Mouse (Mus musculus) erythroblast, embryonic 14.5 days (primary cell): ENCODE measurements around the gene Capn11. TPM values are rescaled to one million over a fixed set of nuclear protein-coding genes. Genes with fewer than 3 reads are reported as not detected.

Experiments used
- H3K27me3 ChIP-seq: 2 replicates; pipeline ENCODE4 v1.6.1; 2012; ENCODE audit warnings: inconsistent platforms; ENCODE audit not compliant: control insufficient read depth
- H3K36me3 ChIP-seq: 2 replicates; pipeline ENCODE4 v1.6.1; 2012; ENCODE audit warnings: mild to moderate bottlenecking, inconsistent platforms; ENCODE audit not compliant: control insufficient read depth
- H3K4me1 ChIP-seq: 2 replicates; pipeline ENCODE4 v1.6.1; 2012; ENCODE audit warnings: inconsistent platforms; ENCODE audit not compliant: control insufficient read depth
- H3K4me3 ChIP-seq: replicated peaks from 2 replicates; pipeline ENCODE3; 2012; ENCODE audit warnings: moderate library complexity, mild to moderate bottlenecking, inconsistent platforms
- H3K9me3 ChIP-seq: 2 replicates; pipeline ENCODE4 v1.6.1; 2012; ENCODE audit warnings: low read length, inconsistent platforms, mixed read lengths; ENCODE audit not compliant: control insufficient read depth
- GATA1 ChIP-seq: IDR thresholded peaks from 2 replicates; pipeline ENCODE4 v1.6.1; 2012; ENCODE audit warnings: low read length, inconsistent platforms, mixed read lengths
- TAL1 ChIP-seq: IDR thresholded peaks from 3 replicates; pipeline ENCODE4 v1.6.1; 2012; ENCODE audit warnings: low read length, inconsistent platforms, mixed read lengths
- polyA plus RNA-seq: library from polyadenylated mRNA; stranded (reverse); fragments of >175 nt; gene quantifications from 2 replicates; pipeline ENCODE4 v1.2.3, GENCODE M21; 2012

Gene Capn11
- polyA plus RNA-seq, 1 experiment = not detected

DNA sequence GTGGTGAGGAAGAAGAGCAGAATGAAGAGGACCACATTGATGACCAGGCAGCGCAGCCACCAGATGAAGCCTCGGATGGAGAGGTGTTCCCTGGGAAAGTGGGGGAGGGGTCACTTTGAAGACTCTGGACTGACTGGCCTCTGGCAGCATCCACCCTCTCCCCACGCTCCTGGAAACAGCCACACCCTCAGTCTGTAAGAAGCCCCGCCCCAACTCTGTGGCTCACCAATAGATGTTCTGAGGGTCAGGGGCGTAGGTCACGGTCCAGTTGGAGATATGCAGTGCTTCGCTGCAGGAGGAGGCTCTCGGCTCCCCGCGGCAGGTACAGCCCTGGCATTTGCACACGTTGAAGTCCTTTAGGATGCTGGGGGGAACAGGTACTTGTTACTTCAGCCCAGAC lies 7.0 kb upstream of the Capn11 start:
- H3K9me3 ChIP-seq = no peaks in the 10 kb centered on the region

DNA sequence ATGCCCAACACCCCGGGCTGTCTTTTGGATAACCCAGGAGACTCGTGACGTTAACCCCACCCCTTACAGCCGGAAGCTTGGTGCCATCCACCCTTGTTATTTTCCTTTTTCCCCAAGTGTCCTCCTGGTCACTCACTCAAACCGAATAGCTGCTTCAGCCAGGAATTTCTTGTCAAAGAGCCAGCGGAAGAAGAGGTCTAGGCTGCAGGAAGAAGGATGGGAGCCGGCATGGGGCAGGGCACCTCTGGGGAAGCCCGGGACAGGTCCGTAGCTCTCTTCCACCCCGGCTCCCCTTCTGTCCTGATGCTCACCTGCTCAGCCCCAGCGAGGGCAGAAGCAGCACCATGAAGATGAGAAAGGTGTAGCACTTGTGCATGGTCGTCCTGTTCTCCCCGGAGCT lies 5.5 kb upstream of the Capn11 start:
- H3K4me3 ChIP-seq = no peak overlapping the region

More for the DNA sequence above, 7.0 kb upstream of the Capn11 start:
- TF ChIP-seq GATA1 (no peak), TAL1 (no peak)
- H3K4me3 ChIP-seq = no peak overlapping the region
- H3K4me1 ChIP-seq = peaks cover 12% of the 10 kb centered on the region
- no peaks in the 10 kb centered on the region for H3K27me3 ChIP-seq
- H3K36me3 ChIP-seq = peaks cover 58% of the 10 kb centered on the region

DNA sequence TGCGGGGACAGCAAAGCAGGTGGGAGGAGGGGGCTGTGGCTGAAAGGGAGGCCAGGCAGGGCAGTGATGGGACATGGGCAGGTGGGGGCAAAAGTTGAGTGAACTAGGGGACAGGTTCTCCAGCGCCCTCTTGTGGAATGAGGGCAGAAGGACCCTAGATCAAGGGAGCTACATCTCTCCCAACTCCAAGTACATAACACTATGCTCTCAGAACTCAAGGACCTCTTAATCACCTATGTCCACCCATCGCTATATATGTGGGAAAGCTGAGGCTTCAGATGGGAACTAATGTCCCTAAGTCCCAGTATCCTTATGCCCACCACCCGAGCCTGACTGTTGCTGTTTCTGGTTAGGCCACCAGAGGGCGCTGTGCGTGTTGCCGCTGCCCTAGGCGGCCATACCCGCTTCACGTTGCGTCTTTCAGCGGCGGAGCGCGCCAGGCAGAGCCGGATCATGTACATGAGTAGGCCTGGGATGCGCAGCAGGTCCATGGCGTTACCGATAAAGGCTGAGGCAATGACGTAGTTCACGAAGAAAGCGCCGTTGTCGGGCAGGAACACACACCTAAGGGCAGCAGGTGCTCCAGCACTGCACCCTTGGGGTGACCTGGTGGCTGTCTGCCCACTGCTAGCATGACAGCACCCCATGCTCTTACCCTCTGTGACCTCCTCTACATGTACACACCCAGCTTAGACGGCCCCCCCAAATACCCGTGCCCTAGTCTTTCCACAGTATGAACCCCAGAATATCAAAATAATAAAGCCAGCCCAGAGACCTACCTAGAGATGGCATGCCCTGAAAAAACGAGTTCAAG lies 4.2 kb upstream of the Capn11 start:
- TF ChIP-seq GATA1 (no peak), TAL1 (no peak)
- H3K36me3 ChIP-seq = peaks cover 43% of the 10 kb centered on the region

More for the DNA sequence above, 5.5 kb upstream of the Capn11 start:
- TF ChIP-seq TAL1 (no peak), GATA1 (no peak)
- Histone ChIP-seq H3K27me3 (no peaks in the 10 kb centered on the region), H3K9me3 (no peaks in the 10 kb centered on the region), H3K36me3 (peaks cover 49% of the 10 kb centered on the region), H3K4me1 (peaks cover 15% of the 10 kb centered on the region)

DNA sequence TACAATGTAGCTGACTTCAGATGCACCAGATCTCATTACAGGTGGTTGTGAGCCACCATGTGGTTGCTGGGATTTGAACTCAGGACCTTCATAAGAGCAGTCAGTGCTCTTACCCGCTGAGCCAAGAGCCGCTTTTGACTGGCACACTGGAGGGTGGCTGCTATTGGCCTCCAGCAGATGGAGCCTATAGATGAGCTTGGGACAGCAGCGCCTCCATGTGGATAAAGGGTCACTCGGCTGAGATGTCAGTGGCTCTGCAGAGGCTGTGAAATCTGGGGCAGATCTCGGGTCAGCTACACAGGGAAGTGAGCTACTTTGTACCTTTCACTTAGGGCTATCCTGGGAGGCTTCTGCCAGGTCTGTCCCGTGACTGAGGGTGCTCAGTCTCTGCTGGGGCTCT lies 3.3 kb downstream of the Capn11 start:
- Histone ChIP-seq H3K4me3 (no peak overlapping the region), H3K4me1 (peaks cover 23% of the 10 kb centered on the region), H3K36me3 (peaks cover 1% of the 10 kb centered on the region; the same call in 1 of the 2 replicates), H3K27me3 (no peaks in the 10 kb centered on the region), H3K9me3 (no peaks in the 10 kb centered on the region)
- TF ChIP-seq TAL1 (no peak), GATA1 (no peak)

More for the DNA sequence above, 4.2 kb upstream of the Capn11 start:
- peaks cover 15% of the 10 kb centered on the region for H3K4me1 ChIP-seq
- no peaks in the 10 kb centered on the region for H3K9me3 ChIP-seq
- peak overlapping the region; percentile 39 for H3K4me3 ChIP-seq
- H3K27me3 ChIP-seq = no peaks in the 10 kb centered on the region

DNA sequence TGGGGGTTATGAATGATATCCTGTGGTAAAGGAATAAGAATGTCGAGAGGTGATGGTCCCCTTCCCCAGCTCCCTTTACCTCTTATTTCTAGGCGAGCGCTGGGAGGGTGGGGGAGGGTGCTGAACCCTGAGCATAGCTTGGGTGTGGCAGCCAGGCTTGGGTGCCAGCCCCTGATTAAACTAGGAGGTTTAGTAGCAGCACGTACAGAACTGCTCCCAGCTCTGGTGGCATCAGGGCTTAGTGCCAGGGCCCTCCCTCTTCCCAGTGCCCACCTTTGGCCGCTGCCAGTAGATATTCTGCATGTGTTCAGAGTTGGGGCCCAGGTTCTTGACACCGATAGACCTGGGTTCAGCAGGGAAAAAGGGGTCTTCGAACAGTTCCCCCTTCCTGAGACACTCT lies 5.9 kb downstream of the Capn11 start:
- Histone ChIP-seq H3K9me3 (no peaks in the 10 kb centered on the region), H3K36me3 (no peaks in the 10 kb centered on the region), H3K27me3 (no peaks in the 10 kb centered on the region), H3K4me3 (no peak overlapping the region), H3K4me1 (peaks cover 21% of the 10 kb centered on the region)
- TF ChIP-seq TAL1 (no peak), GATA1 (no peak)

DNA sequence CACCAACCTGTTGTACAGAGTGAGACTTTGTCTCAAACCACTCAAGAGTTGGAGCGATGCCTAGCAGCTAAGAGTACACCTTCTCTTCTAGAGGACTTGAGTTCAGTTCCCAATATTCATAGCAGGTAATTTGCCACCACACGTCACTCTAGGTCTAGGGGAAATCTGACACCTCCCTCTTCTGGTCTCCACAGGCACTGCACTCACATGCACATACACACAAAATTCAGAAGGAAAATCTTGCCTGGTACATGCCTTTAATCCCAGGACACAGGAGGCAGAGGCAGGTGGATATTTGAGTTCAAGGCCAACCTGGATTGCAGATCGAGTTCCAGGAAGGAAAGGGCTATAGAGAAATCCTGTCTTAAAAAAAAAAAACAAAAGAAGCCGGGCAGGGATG lies 14.9 kb downstream of the Capn11 start:
- H3K9me3 ChIP-seq = peaks cover 5% of the 10 kb centered on the region
- H3K4me1 ChIP-seq = peaks cover 3% of the 10 kb centered on the region
- no peaks in the 10 kb centered on the region for H3K36me3 ChIP-seq
- H3K4me3 ChIP-seq = no peak overlapping the region
- H3K27me3 ChIP-seq = peaks cover 3% of the 10 kb centered on the region
- TF ChIP-seq TAL1 = no peak
- no peak for TF ChIP-seq GATA1

DNA sequence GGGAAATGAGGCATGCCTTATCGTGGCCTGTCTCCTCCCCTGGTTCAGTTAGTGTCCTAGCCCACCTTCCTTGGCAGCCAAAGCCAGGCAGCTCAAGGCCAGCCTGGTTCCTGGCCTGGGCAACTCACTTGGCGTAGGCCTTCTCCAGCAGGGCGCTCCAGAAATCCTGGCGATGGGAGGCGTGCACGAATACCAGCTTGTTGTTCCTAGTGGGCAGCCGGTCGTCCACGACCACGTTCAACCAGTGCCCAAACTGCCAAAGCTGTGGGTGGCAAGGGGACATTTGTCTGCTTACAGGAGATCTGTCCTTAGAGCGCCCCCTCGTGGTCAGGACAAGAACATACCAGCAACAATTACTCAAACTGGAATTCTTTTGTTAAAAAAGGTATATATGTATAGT lies 16.4 kb downstream of the Capn11 start:
- peaks cover 5% of the 10 kb centered on the region for H3K9me3 ChIP-seq
- H3K27me3 ChIP-seq = peaks cover 6% of the 10 kb centered on the region
- TF ChIP-seq TAL1 (no peak), GATA1 (no peak)
- H3K4me1 ChIP-seq = peaks cover 3% of the 10 kb centered on the region
- H3K4me3 ChIP-seq = no peak overlapping the region
- H3K36me3 ChIP-seq = no peaks in the 10 kb centered on the region

DNA sequence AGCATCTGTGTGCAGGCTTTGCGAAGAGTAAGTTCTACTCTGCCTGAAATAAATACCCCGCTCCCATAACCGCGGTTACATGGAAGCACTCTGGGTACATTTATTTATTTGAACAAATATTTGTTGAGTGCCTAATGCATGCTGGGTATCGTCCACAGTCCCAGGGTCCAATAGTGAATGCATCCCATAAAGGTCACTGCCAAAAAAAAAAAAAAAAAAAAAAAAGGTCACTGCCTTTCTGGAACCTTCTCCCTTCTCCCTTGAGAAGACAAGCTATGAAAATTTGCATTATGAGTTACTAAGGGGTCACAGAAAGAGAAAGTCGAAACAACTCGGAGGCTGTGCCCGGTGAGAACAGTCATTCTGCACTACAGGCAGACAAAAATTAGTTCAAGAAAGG lies 17.1 kb downstream of the Capn11 start:
- H3K27me3 ChIP-seq = peaks cover 6% of the 10 kb centered on the region
- TF ChIP-seq GATA1 (no peak), TAL1 (no peak)
- H3K36me3 ChIP-seq = no peaks in the 10 kb centered on the region
- peaks cover 5% of the 10 kb centered on the region for H3K9me3 ChIP-seq
- no peak overlapping the region for H3K4me3 ChIP-seq
- peaks cover 3% of the 10 kb centered on the region for H3K4me1 ChIP-seq

DNA sequence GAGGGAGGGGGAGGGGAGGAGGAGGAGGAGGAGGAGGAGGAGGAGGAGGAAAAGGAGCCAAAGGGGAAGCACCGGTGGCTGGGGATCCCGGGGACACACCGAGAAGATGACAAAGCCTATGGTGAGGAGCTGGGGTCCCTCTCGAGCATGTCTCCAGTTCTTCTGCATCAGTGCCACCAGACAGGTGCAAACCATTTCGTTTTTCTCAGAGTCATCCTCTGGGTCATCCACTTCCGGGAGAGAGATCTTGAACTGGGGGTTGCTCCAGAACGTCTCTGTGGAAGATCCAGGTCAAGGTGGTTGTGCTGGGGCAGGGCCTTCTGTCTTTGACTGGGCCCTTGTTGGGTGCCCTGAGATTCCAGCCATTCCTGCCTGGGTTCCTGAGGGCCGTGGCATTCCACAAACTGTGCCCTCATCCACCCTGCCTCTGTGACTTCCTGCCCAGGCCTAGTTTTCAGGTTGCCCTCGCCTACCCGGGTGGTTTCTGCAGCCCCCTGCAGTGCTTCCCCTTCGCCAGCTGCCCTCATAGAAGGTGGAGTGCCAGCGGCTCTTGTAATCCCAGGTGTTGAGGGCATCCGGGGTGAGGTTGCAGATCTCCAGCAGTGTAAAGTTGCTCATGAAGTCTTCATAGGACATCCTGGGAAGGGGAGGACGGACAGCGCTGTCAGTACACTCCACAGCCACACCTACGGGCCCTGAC lies 20.4 kb downstream of the Capn11 start:
- Histone ChIP-seq H3K36me3 (no peaks in the 10 kb centered on the region), H3K27me3 (peaks cover 6% of the 10 kb centered on the region), H3K9me3 (no peaks in the 10 kb centered on the region; the same call in 1 of the 2 replicates), H3K4me1 (peaks cover 3% of the 10 kb centered on the region), H3K4me3 (no peak overlapping the region)
- TF ChIP-seq TAL1 = no peak
- TF ChIP-seq GATA1 = no peak
